Mouse (Mus musculus) thymus, adult 2 months (tissue): ENCODE data around the gene Disp1.

Experiments used
- CTCF ChIP-seq: fragments of 200-500 bp; IDR thresholded peaks from 2 replicates; pipeline ENCODE4 v1.5.1; 2012; ENCODE audit warnings: mild to moderate bottlenecking, control low read depth, low read length, moderate library complexity, borderline replicate concordance; ENCODE audit not compliant: control insufficient read depth, poor library complexity, insufficient read depth; ENCODE audit errors: extremely low read depth
- POLR2A ChIP-seq: fragments of 200-500 bp; IDR thresholded peaks from 2 replicates; pipeline ENCODE4 v1.6.1; 2012; ENCODE audit warnings: mild to moderate bottlenecking, low read length, control low read depth, moderate library complexity; ENCODE audit not compliant: control insufficient read depth, poor library complexity, insufficient read depth; ENCODE audit errors: extremely low read depth

- TF ChIP-seq POLR2A, result no peak
- no peak for TF ChIP-seq CTCF
Observed at GRCm38 (mm10) chr1:183113546-183113945, 107.8 kb downstream of the Disp1 start.
